Mouse (Mus musculus) left cerebral cortex, postnatal 4 days (tissue): ENCODE measurements around the gene Dnajb13. TPM values are rescaled to one million over a fixed set of nuclear protein-coding genes. Genes with fewer than 3 reads are reported as not detected.
A peak's percentile ranks its signal among the peaks of the same experiment; 100 is the strongest.

Experiments
- DNase-seq: peaks from one replicate; pipeline ENCODE4 v3.0.0-alpha.2; 2022
- intact Hi-C: fragments of 180-260 bp; cut with DNase I; formaldehyde crosslinking; loops from one replicate; pipeline ENCODE4 v1.15.1; 2025
- total RNA-seq, 2 experiments: library from RNA; stranded (reverse); gene quantifications; 2 replicates each; pipeline ENCODE4 v1.2.3; 2021

Gene Dnajb13
- total RNA-seq, 2 experiments from 2014 or later: 0.38 to 0.62 TPM

DNA sequence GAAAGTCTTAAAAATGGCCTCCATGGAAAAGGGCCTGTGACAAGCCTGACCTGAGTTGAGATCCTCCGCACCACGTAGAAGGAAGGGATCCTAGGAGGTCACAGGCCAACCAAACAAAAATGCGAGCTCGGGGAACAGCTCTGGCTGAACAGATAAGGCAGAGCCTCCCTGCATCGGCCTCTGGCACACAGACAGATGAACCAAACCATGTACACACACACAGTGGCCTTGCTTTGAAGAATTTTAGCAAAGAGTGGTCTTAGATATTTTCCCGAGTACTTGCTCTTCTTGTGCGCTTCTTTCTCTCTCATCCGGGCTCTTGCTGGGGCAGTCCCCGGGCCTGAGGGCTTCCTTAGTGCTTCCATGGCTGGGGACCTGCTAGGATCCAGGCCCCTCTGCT is 51.6 kb downstream of the Dnajb13 start:
- no peak for DNase-seq
- intact Hi-C loops: no loop called here

DNA sequence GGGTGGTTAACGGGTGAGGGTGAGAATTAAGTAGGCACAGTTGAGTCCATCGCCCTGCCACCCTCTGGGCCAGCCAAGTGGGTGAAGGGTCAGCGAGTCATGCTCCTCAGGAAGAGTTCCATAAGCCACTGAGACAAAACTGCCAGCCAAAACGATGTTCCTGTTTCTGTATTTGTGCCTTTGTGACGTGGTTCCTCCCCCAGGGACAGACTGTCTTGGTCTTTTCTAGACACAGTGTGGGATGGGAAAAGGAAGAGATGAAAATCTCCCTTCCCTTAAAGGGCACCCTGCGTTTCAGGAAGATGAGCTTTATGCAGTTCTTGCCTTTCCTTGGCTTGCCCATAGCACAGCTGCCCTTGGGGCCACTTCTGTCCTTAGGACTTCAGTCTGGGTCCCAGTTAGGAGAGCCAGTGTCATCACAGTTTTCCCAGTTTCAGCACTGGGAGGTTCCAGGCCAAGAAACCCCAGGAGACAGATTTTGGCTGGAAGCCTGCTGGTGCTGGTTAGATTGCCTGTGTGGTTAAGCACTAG is 53.1 kb downstream of the Dnajb13 start:
- intact Hi-C loops: no loop called here
- peak; percentile 30 for DNase-seq

DNA sequence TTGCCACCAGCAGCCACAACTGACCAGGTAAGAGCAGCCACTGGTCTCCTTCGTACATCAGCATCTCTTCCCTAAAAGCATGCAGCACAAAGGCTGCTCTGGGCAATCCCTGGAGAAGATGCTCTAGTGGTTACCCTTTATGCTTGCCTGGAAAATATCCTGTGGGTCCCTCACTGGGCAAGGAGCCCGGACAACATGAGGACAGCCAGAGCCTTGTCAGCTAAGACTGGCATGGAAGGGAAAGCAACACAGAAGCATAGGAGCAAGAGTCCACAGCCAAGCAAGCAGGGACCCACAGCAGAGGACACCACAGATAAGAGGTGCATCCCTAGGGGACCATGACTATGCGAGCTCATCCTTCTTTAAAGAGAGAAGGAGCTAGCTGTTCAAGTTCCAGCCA is 54.9 kb downstream of the Dnajb13 start:
- peak; percentile 50 for DNase-seq
- intact Hi-C loops: no loop called here

DNA sequence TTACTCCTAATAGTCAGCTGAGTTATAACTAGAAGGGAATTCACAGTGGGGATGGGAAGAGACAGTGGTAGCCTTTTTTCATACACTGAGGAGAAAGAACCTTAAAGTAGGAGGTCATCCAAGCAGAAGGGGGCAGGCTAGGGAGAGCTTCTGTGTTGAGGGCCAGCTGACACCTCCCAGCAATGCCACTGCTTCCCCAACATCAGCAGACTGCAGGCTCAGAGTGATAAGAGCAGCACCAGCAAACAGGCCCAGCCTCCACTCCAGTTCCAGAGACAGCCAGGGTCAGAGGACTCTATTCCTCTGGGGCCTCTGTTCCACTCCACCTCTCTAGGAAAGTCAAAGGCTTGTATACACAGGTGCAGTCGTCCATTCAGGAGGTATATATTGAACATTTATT is 56.6 kb downstream of the Dnajb13 start:
- no peak for DNase-seq
- intact Hi-C loops: no loop called here

Other genes with a start within 250 kb of the Dnajb13 start
- gene P4ha3, start 229.4 kb downstream of the Dnajb13 start, total RNA-seq: 1 to 10 TPM; 6.8 to 8.7 TPM
- gene C2cd3, start 142.7 kb downstream of the Dnajb13 start, total RNA-seq: 10 to 100 TPM; 19.2 to 22.8 TPM
- gene Ppme1, start 142.7 kb downstream of the Dnajb13 start, total RNA-seq: 100 to 1,000 TPM; 103 to 108 TPM
- under 1 TPM in 1 of 2 experiments, not detected in 1; 0.28 TPM for gene Ucp3, start 42.0 kb downstream of the Dnajb13 start, total RNA-seq
- gene Ucp2, start 21.6 kb downstream of the Dnajb13 start, total RNA-seq: 10 to 100 TPM; 46.2 to 47.2 TPM
- 1 to 10 TPM; 8.9 to 9.0 TPM for gene Coa4, start 22.1 kb upstream of the Dnajb13 start, total RNA-seq
- 100 to 1,000 TPM; 298 to 307 TPM for gene Rab6a, start 92.5 kb upstream of the Dnajb13 start, total RNA-seq
- 10 to 100 TPM; 44.9 to 47.4 TPM for gene Mrpl48, start 93.3 kb upstream of the Dnajb13 start, total RNA-seq
- gene Plekhb1, start 147.5 kb upstream of the Dnajb13 start, total RNA-seq: 10 to 100 TPM; 11.6 to 14.3 TPM
- 100 to 1,000 TPM; 240 to 242 TPM for gene Fam168a, start 191.7 kb upstream of the Dnajb13 start, total RNA-seq